Mouse (Mus musculus) stomach, embryonic 15.5 days (tissue): ENCODE data around the gene Cenpt. TPM values are rescaled to one million over a fixed set of nuclear protein-coding genes. Genes with fewer than 3 reads are reported as not detected.

Experiments used
- ATAC-seq: fragments of 200-750 bp; cut with Nextera tagmentation; 2 replicates; pipeline ENCODE4 v1.8.0; 2017; ENCODE audit warnings: low read depth, moderate number of reproducible peaks, moderate TSS enrichment; ENCODE audit not compliant: insufficient read depth, low FRiP score
- H3K27ac ChIP-seq: fragments of 300-500 bp; sonication (generic); 2 replicates; pipeline ENCODE4 v1.5.1; 2015; ENCODE audit warnings: mild to moderate bottlenecking, inconsistent platforms
- H3K27me3 ChIP-seq: fragments of 300-500 bp; sonication (generic); replicated peaks from 2 replicates; pipeline ENCODE4 v1.6.1; 2015; ENCODE audit warnings: inconsistent platforms
- H3K36me3 ChIP-seq: fragments of 300-500 bp; sonication (generic); 2 replicates; pipeline ENCODE4 v1.6.1; 2015; ENCODE audit warnings: inconsistent platforms
- H3K4me1 ChIP-seq: fragments of 300-500 bp; sonication (generic); 2 replicates; pipeline ENCODE4 v1.6.1; 2015; ENCODE audit warnings: inconsistent platforms
- H3K4me2 ChIP-seq: fragments of 300-500 bp; sonication (generic); 2 replicates; pipeline ENCODE4 v1.6.1; 2015; ENCODE audit warnings: mild to moderate bottlenecking, inconsistent platforms
- H3K4me3 ChIP-seq: fragments of 300-500 bp; sonication (generic); replicated peaks from 2 replicates; pipeline ENCODE4 v1.5.1; 2015; ENCODE audit warnings: inconsistent platforms
- H3K9ac ChIP-seq: fragments of 300-500 bp; sonication (generic); 2 replicates; pipeline ENCODE4 v1.6.1; 2015; ENCODE audit warnings: inconsistent platforms
- H3K9me3 ChIP-seq: fragments of 300-500 bp; sonication (generic); 2 replicates; pipeline ENCODE4 v1.6.1; 2016; ENCODE audit warnings: inconsistent platforms
- WGBS: fragments of 180-500 bp; shearing (Covaris S2); methylation state at CpG from one replicate; pipeline ENCODE4 v1.1.7; 2015; 5-methylcytosine and 5-hydroxymethylcytosine counted together
- polyA plus RNA-seq: library from polyadenylated mRNA; unstranded; fragments of >200 nt; fragmentation: Nextera tagmentation; extraction: Ambion mirVana; gene quantifications from 2 replicates; pipeline ENCODE4 v1.2.1, GENCODE M21; 2015

Cenpt gene
- 38.0 and 41.2 TPM in 2 replicates for polyA plus RNA-seq

DNA sequence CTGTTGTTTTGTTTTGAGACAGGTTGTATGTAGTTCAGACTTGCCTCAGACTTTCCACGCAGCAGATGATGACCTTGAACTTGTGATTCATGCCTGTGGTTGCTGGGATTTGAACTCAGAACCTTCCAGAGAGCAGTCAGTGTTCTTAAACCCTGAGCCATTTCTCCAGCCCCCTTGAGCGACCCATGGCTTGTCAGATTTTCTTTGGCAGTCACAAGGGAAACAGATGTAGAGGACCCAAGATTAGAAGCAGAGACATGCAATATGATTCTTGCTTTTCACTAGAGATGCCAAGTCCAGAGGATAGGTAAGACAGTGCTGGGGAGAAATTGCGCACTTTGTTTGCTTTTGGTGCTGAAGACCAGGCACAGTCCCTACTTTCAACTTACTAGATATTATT, at the start of gene Cenpt:
TSS of gene Cenpt (minus strand) at position 101 of the 400 bp plus-strand sequence.
- 88% methylated on average over 3 of the region's 3 CpGs for WGBS
- Histone ChIP-seq H3K4me1 (peaks cover 21% of the 10 kb centered on the region), H3K9me3 (no peaks in the 10 kb centered on the region), H3K27ac (no peak within 1 kb of the TSS), H3K4me2 (no peak within 1 kb of the TSS), H3K36me3 (peaks cover 10% of the 10 kb centered on the region), H3K27me3 (no peaks in the 10 kb centered on the region), H3K4me3 (no peak within 1 kb of the TSS), H3K9ac (no peak within 1 kb of the TSS)
- no peak for ATAC-seq

DNA sequence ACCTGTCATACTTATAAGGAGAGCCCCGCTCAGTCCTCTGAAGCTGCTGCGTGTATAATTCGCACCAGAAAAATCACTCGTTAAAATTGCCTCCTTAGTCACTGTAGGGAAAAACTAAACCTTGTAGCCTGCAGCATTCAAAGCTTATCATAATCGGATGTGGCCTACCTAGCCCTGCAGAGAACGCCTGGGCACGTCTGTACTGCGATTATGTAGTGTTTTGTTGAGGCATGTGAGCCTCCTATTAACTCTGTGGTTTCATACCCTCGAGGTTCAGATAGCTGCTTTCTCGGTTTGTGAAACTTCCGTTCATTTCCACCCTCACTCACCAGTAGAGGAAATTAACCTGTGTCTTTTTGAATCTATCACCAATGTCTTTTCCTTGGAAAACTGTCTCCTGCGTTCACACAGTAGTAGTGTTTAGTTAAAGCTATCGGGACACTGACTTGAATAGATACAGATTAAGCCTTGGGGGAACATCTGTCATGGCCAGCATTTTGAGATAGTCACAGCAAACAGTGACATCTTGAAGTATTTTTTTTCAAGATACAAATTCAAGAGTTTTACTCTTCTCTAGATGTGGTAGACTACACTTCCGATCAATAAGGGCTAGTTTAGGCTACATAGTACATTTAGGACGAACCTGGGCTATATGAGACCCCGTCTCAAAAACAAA, 48.0 kb upstream of the Cenpt start:
- no peak for ATAC-seq
- WGBS, result 29% methylated on average over 16 of the region's 16 CpGs
- peak overlapping the region; percentile 82 for H3K4me2 ChIP-seq
- H3K4me3 ChIP-seq, result peak overlapping the region; percentile 99
- peaks cover 9% of the 10 kb centered on the region for H3K4me1 ChIP-seq
- H3K9ac ChIP-seq, result peak overlapping the region; percentile 99
- no peaks in the 10 kb centered on the region for H3K27me3 ChIP-seq
- peak overlapping the region; percentile 92 for H3K27ac ChIP-seq
- no peaks in the 10 kb centered on the region for H3K9me3 ChIP-seq
- H3K36me3 ChIP-seq, result no peaks in the 10 kb centered on the region

DNA sequence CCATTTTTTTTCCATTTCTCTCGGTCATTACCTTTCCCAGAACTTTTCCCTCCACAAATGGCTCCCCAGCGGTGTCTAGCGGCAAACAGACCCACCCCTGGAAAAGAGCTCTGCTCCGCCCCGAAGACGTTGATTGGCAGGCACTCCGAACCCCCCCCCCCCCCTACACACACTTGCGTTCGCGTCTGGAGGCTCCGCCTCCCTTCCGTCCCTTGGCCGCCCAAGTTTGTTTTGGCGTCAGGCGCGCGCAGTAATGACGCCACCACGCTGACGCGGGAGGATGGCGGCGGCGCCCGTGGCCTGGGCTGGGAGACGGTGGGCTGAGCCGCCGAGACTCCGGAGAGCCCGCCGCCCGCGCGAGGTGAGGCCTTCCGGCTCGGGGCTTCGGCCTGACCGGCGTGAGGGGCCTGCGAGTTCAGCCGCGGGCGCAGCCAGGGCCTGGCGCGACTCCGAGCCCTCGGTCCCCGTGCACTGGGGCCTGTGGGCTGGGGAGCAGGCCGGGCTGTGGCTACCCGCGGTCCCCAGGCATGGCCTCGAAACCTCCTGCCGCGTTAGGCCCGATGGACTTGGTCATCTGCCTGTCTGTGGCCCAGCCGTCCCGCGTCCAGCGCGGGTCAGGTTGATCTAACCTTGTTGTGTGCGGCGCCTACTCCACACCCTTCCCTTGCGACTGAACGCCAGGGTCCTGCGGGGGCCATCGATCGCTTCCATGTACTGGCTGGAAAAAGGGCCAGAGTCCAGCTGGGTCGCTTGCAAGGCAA, 47.3 kb upstream of the Cenpt start, which contains the start of gene Pskh1:
TSS of gene Pskh1 (plus strand) at position 262 of the 761 bp plus-strand sequence.
- Histone ChIP-seq H3K27me3 (no peaks in the 10 kb centered on the region), H3K27ac (peak within 1 kb of the TSS; percentile 92), H3K9me3 (no peaks in the 10 kb centered on the region), H3K4me2 (peak within 1 kb of the TSS; percentile 82), H3K36me3 (no peaks in the 10 kb centered on the region), H3K9ac (peak within 1 kb of the TSS; percentile 99), H3K4me3 (peak within 1 kb of the TSS; percentile 99), H3K4me1 (peaks cover 9% of the 10 kb centered on the region)
- ATAC-seq, result peak; percentile 96
- under 1% methylated on average over 67 of the region's 68 CpGs for WGBS

DNA sequence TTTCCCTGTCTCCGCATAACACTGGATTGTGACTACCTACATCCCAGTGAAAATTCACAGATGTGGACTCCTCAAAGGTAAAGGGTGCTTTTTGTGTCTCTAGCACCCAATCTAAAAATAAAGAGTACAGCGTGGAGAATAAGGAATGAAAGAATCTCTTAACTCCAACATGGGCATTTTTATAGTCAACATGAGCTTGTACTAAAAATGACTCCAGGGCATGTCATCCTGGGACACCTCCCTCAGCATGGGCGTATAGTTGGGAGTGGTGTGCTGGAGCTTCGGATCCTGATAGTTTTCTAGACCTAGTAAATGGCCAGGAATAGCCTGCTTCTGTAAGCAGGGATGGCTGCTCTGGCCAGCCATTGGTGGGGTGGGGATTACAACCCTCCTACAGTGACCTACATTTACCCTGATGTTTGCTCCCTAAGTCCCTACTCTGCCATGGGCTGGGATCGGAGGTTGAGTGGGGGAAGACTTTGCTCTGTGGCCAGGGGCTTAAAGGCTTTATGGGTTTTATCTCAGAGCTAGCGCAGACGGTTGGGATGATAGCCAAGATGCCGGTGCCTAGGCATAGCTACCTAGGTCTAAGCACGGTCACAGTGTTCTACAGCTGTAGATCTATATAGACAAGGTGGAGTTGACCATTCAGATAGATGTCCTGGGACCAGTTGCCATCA, 44.9 kb upstream of the Cenpt start:
- no peak overlapping the region for H3K4me2 ChIP-seq
- H3K27me3 ChIP-seq, result no peaks in the 10 kb centered on the region
- WGBS, result 78% methylated on average over 9 of the region's 9 CpGs
- H3K9ac ChIP-seq, result no peak overlapping the region
- 0 out of 2 replicates have a peak, but pooled peaks cover 3% of the 10 kb centered on the region for H3K36me3 ChIP-seq
- no peaks in the 10 kb centered on the region for H3K9me3 ChIP-seq
- no peak overlapping the region for H3K27ac ChIP-seq
- H3K4me1 ChIP-seq, result peaks cover 12% of the 10 kb centered on the region
- no peak for ATAC-seq
- no peak overlapping the region for H3K4me3 ChIP-seq

DNA sequence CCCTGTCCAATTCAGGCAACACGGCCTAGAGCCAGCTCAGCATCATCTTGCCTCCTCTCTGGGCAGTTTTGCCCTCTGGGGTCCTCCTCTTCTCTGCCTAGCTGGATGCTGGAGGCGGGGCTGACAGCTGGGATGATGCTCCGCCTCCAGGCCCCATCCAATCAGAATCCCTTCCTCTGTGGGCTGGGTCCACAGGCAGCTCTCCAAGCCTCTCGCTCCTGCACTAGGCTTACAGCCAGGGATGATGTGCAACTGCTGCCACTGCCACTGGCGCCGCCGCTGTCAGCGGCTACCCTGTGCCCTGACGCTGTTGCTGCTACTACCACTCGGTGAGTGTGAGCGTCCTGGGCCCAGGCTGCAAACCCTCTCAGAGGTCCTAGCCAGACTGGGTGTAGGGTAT, 40.3 kb upstream of the Cenpt start, which contains the start of gene Nrn1l:
TSS of gene Nrn1l (plus strand) at position 229 of the 400 bp plus-strand sequence.
- no peak within 1 kb of the TSS for H3K9ac ChIP-seq

DNA sequence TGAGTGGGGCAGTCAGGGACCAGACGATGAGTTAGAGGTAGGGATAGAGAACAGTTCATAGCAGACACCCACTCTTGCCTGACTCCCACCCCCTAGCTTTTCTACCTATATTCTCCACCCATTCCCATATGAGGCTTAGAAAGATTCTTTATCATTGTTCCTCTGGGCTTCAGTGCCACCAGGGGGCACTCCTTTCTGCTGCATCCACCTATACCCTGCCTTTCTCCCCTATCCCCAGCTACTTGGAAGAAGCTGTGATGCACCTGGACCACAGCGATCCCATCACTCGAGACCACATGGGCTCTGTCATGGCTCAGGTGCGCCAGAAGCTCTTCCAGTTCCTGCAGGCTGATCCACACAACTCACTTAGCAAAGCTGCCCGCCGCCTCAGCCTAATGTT, 39.4 kb upstream of the Cenpt start:
- no peaks in the 10 kb centered on the region for H3K27me3 ChIP-seq
- H3K9me3 ChIP-seq, result no peaks in the 10 kb centered on the region
- peaks cover 51% of the 10 kb centered on the region for H3K36me3 ChIP-seq
- no peak overlapping the region for H3K4me2 ChIP-seq
- H3K4me3 ChIP-seq, result no peak overlapping the region
- peaks cover 4% of the 10 kb centered on the region; the same call in 1 of the 2 replicates for H3K4me1 ChIP-seq
- H3K9ac ChIP-seq, result no peak overlapping the region
- WGBS, result 85% methylated on average over 6 of the region's 6 CpGs
- ATAC-seq, result 0 out of 2 replicates have a peak, but pooled peaks have one; percentile 13
- H3K27ac ChIP-seq, result no peak overlapping the region

More for the DNA sequence above, 40.3 kb upstream of the Cenpt start, which contains the start of gene Nrn1l:
- H3K36me3 ChIP-seq, result peaks cover 42% of the 10 kb centered on the region
- no peaks in the 10 kb centered on the region for H3K27me3 ChIP-seq
- no peaks in the 10 kb centered on the region for H3K9me3 ChIP-seq
- 17% methylated on average over 11 of the region's 11 CpGs for WGBS
- no peak within 1 kb of the TSS for H3K27ac ChIP-seq
- ATAC-seq, result peak; percentile 80; the same call in 1 of the 2 replicates
- peak within 1 kb of the TSS; percentile 24; the same call in 1 of the 2 replicates for H3K4me2 ChIP-seq
- peaks cover 4% of the 10 kb centered on the region; the same call in 1 of the 2 replicates for H3K4me1 ChIP-seq
- no peak within 1 kb of the TSS for H3K4me3 ChIP-seq

DNA sequence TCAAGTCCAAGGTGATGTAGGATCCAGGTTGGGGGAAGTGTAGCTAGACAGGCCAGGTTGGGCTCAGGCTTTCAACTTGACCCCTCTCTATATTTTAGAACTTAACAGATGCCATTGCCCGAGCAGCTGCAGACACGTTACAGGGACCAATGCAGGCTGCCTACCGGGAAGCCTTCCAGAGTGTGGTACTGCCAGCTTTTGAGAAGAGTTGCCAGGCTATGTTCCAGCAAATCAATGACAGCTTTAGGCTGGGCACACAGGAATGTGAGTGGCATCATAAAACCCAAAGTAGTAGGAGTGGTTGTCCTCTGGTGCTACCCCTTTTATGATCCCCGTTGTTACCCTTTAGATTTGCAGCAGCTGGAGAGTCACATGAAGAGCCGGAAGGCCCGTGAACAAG, 37.8 kb upstream of the Cenpt start:
- H3K4me2 ChIP-seq, result no peak overlapping the region
- no peak overlapping the region for H3K4me3 ChIP-seq
- no peaks in the 10 kb centered on the region for H3K9me3 ChIP-seq
- no peak overlapping the region for H3K9ac ChIP-seq
- ATAC-seq, result no peak
- no peaks in the 10 kb centered on the region for H3K27me3 ChIP-seq
- no peak overlapping the region for H3K27ac ChIP-seq
- 95% methylated on average over 6 of the region's 6 CpGs for WGBS
- peaks cover 67% of the 10 kb centered on the region for H3K36me3 ChIP-seq
- H3K4me1 ChIP-seq, result peaks cover 4% of the 10 kb centered on the region; the same call in 1 of the 2 replicates

DNA sequence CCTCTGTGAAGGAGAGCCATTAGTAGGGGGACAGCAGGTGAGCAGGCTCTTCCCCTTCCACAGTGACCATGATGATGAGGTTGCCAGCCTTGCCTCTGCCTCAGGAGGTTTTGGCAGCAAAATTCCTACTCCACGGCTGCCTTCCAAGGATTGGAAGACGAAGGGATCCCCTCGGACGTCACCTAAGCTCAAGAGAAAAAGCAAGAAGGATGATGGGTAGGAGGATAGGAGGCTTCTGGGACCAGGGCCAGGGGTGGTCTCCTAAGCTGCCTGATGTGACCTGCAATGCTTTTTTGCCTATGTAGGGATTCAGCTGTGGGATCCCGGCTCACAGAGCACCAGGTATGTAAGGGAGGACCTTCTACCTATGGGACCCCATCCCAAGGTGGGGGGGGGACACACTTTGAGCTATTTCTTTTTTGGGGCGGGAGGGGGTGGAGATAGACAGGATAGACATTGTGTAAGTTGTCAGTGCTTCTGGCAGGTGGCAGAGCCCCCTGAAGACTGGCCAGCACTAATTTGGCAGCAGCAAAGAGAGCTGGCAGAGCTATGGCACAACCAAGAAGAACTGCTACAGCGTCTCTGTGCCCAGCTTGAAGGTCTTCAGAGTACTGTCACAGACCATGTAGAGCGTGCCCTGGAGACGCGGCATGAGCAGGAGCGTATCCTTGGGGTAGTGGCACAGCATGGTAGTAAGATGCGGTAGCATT, 36.8 kb upstream of the Cenpt start:
- 94% methylated on average over 12 of the region's 12 CpGs for WGBS
- Histone ChIP-seq H3K9me3 (no peaks in the 10 kb centered on the region), H3K4me1 (peaks cover 4% of the 10 kb centered on the region; the same call in 1 of the 2 replicates), H3K4me2 (no peak overlapping the region), H3K27ac (no peak overlapping the region), H3K9ac (no peak overlapping the region), H3K27me3 (no peaks in the 10 kb centered on the region), H3K36me3 (peaks cover 72% of the 10 kb centered on the region), H3K4me3 (no peak overlapping the region)
- no peak for ATAC-seq

DNA sequence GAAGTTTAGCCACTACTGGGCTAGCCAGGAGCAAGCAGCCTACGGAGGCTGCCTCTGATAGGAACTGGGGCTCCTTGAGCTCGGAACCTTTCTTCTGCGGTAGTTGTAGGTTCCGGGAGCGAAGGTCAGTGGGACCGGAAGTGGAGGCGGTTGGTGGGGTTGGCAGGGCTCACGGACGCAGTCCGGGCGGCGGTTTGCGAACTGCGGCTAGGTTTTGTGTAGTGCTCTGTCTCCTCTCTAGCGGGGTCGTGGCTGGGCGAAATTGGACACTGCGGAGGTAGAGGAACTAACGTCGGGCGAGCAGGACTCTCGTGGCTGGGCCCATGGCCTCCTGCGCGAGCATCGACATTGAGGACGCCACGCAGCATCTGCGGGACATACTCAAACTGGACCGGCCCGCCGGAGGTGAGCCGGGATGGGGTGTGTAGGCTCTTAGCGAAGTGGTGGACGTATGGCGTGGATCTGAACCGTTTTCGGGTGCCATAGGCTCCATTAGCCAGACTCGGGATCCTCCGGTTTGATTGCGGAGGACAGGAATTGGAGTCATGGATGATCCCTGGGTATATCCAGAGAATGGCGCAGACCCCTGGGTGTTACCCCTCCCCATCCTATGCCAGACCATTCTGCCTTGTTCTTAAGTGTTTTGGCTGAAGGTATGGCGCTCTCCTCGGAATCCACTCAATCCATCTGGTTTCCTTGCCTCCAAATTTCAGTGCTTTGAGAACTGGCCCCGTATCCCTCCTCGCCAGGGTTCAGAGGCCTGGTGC, 27.9 kb upstream of the Cenpt start, which contains the start of gene Edc4:
TSS of gene Edc4 (plus strand) at position 128 of the 767 bp plus-strand sequence.
- ATAC-seq, result peak; percentile 91
- no peak within 1 kb of the TSS for H3K27ac ChIP-seq
- no peaks in the 10 kb centered on the region for H3K27me3 ChIP-seq
- under 1% methylated on average over 45 of the region's 45 CpGs for WGBS
- H3K36me3 ChIP-seq, result peaks cover 42% of the 10 kb centered on the region
- H3K9me3 ChIP-seq, result no peaks in the 10 kb centered on the region
- peak within 1 kb of the TSS; percentile 86 for H3K4me2 ChIP-seq
- peak within 1 kb of the TSS; percentile 90 for H3K9ac ChIP-seq
- H3K4me3 ChIP-seq, result peak within 1 kb of the TSS; percentile 91
- H3K4me1 ChIP-seq, result peaks cover 21% of the 10 kb centered on the region

DNA sequence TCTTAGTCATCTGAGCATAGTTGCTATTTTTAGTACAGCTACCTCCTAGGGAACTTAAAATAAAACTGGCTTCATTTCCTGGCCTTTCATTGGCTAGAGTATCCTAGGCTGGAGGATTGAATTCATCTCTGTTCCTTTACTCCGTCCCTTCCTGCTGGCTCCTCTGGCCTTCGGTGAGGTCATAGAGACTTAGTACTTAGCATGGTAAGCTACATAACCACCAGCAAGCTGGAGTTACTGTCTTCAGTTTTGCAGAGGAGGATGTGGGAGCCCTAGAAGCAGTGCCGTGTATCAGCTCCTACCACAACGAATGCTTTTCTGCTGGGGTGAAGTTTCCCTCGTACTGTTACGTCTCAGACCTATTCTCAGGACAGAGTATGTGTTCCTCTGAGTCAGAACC, 21.2 kb upstream of the Cenpt start:
- WGBS, result 83% methylated on average over 6 of the region's 6 CpGs
- Histone ChIP-seq H3K4me2 (no peak overlapping the region), H3K27ac (no peak overlapping the region), H3K27me3 (no peaks in the 10 kb centered on the region), H3K9ac (no peak overlapping the region), H3K4me3 (no peak overlapping the region), H3K4me1 (no peaks in the 10 kb centered on the region), H3K9me3 (no peaks in the 10 kb centered on the region), H3K36me3 (peaks cover 44% of the 10 kb centered on the region)
- no peak for ATAC-seq
